Mouse (Mus musculus): ENCODE data around the gene Heatr3. TPM values are rescaled to one million over a fixed set of nuclear protein-coding genes. Genes with fewer than 3 reads are reported as not detected.
A peak's percentile ranks its signal among the peaks of the same experiment; 100 is the strongest.

Heatr3 gene
- 45.7 and 48.5 TPM in 2 replicates for polyA plus RNA-seq (2016; fragmentation: Nextera tagmentation; extraction: Ambion mirVana)

GRCm38 (mm10) chr8:88137748-88138484, at the start of gene Heatr3:
Gene Heatr3, plus strand, starts transcription at chr8:88137855.
- H3K36me3 ChIP-seq = peaks cover 46% of the 10 kb centered on the region

GRCm38 (mm10) chr8:88088006-88088405, 49.6 kb upstream of the Heatr3 start:
- H3K4me3 ChIP-seq = no peak overlapping the region
- H3K4me1 ChIP-seq = no peaks in the 10 kb centered on the region
- no peak for ATAC-seq (ENCODE audit: low FRiP score)
- H3K27ac ChIP-seq = no peak overlapping the region
- no peaks in the 10 kb centered on the region for H3K36me3 ChIP-seq
- H3K27me3 ChIP-seq = no peaks in the 10 kb centered on the region; the same call in 1 of the 2 replicates
- no peak overlapping the region for H3K9ac ChIP-seq
- no peaks in the 10 kb centered on the region for H3K9me3 ChIP-seq (replicated peaks)
- H3K4me2 ChIP-seq (replicated peaks) = no peak overlapping the region

More at GRCm38 (mm10) chr8:88137748-88138484, at the start of gene Heatr3:
- peak within 1 kb of the TSS; percentile 79 for H3K4me2 ChIP-seq (replicated peaks)
- peaks cover 13% of the 10 kb centered on the region for H3K4me1 ChIP-seq
- peak within 1 kb of the TSS; percentile 88 for H3K9ac ChIP-seq
- no peaks in the 10 kb centered on the region for H3K27me3 ChIP-seq
- no peaks in the 10 kb centered on the region for H3K9me3 ChIP-seq (replicated peaks)
- H3K4me3 ChIP-seq = peak within 1 kb of the TSS; percentile 88
- WGBS = under 1% methylated on average over 79 of the region's 79 CpGs
- peak; percentile 98 for ATAC-seq (ENCODE audit: low FRiP score)
- H3K27ac ChIP-seq = peak within 1 kb of the TSS; percentile 94

GRCm38 (mm10) chr8:88091661-88092060, 46.0 kb upstream of the Heatr3 start:
- no peak for ATAC-seq (ENCODE audit: low FRiP score)
- 80% methylated on average over 2 of the region's 2 CpGs for WGBS

GRCm38 (mm10) chr8:88093367-88093766, 44.3 kb upstream of the Heatr3 start:
- Histone ChIP-seq H3K4me1 (no peaks in the 10 kb centered on the region), H3K9ac (no peak overlapping the region), H3K4me3 (no peak overlapping the region), H3K36me3 (no peaks in the 10 kb centered on the region), H3K27ac (no peak overlapping the region), H3K9me3 (replicated peaks) (no peaks in the 10 kb centered on the region), H3K4me2 (replicated peaks) (no peak overlapping the region), H3K27me3 (no peaks in the 10 kb centered on the region)
- ATAC-seq (ENCODE audit: low FRiP score) = no peak
- WGBS = 59% methylated on average over 4 of the region's 4 CpGs

More at GRCm38 (mm10) chr8:88091661-88092060, 46.0 kb upstream of the Heatr3 start:
- no peaks in the 10 kb centered on the region for H3K9me3 ChIP-seq (replicated peaks)
- H3K27me3 ChIP-seq = no peaks in the 10 kb centered on the region; the same call in 1 of the 2 replicates
- no peaks in the 10 kb centered on the region for H3K4me1 ChIP-seq
- no peak overlapping the region for H3K4me2 ChIP-seq (replicated peaks)
- no peaks in the 10 kb centered on the region for H3K36me3 ChIP-seq
- no peak overlapping the region for H3K4me3 ChIP-seq
- no peak overlapping the region for H3K9ac ChIP-seq
- no peak overlapping the region for H3K27ac ChIP-seq

- no peak overlapping the region for H3K27ac ChIP-seq
- H3K4me2 ChIP-seq (replicated peaks) = no peak overlapping the region
- no peaks in the 10 kb centered on the region for H3K4me1 ChIP-seq
- H3K9me3 ChIP-seq (replicated peaks) = no peaks in the 10 kb centered on the region
- ATAC-seq (ENCODE audit: low FRiP score) = no peak
- no peak overlapping the region for H3K9ac ChIP-seq
- no peak overlapping the region for H3K4me3 ChIP-seq
- H3K27me3 ChIP-seq = no peaks in the 10 kb centered on the region
- WGBS = 84% methylated on average over 4 of the region's 4 CpGs
- H3K36me3 ChIP-seq = no peaks in the 10 kb centered on the region
Measured at GRCm38 (mm10) chr8:88098856-88099255, 38.8 kb upstream of the Heatr3 start.

- Histone ChIP-seq H3K4me1 (no peaks in the 10 kb centered on the region), H3K9me3 (replicated peaks) (no peaks in the 10 kb centered on the region), H3K36me3 (no peaks in the 10 kb centered on the region), H3K9ac (no peak overlapping the region), H3K27ac (no peak overlapping the region), H3K4me2 (replicated peaks) (no peak overlapping the region), H3K27me3 (no peaks in the 10 kb centered on the region), H3K4me3 (no peak overlapping the region)
- no peak for ATAC-seq (ENCODE audit: low FRiP score)
- WGBS = 0% methylated on average over 1 of the region's 1 CpGs
Measured at GRCm38 (mm10) chr8:88099526-88099925, 38.1 kb upstream of the Heatr3 start.

GRCm38 (mm10) chr8:88109241-88109640, 28.4 kb upstream of the Heatr3 start:
- Histone ChIP-seq H3K4me1 (no peaks in the 10 kb centered on the region), H3K27ac (no peak overlapping the region), H3K9ac (no peak overlapping the region), H3K9me3 (replicated peaks) (no peaks in the 10 kb centered on the region), H3K27me3 (no peaks in the 10 kb centered on the region), H3K4me2 (replicated peaks) (no peak overlapping the region), H3K4me3 (no peak overlapping the region), H3K36me3 (no peaks in the 10 kb centered on the region)
- WGBS = 94% methylated on average over 4 of the region's 4 CpGs
- no peak for ATAC-seq (ENCODE audit: low FRiP score)

- H3K9ac ChIP-seq = peak within 1 kb of the TSS; percentile 91
- H3K27me3 ChIP-seq = no peaks in the 10 kb centered on the region
- peak; percentile 99 for ATAC-seq (ENCODE audit: low FRiP score)
- H3K4me3 ChIP-seq = peak within 1 kb of the TSS; percentile 89
- peak within 1 kb of the TSS; percentile 82 for H3K27ac ChIP-seq
- H3K9me3 ChIP-seq (replicated peaks) = no peaks in the 10 kb centered on the region
- WGBS = under 1% methylated on average over 49 of the region's 49 CpGs
- peaks cover 14% of the 10 kb centered on the region; the same call in 1 of the 2 replicates for H3K36me3 ChIP-seq
- peak within 1 kb of the TSS; percentile 73 for H3K4me2 ChIP-seq (replicated peaks)
- H3K4me1 ChIP-seq = peaks cover 9% of the 10 kb centered on the region
Measured at GRCm38 (mm10) chr8:88118456-88119036, 19.1 kb upstream of the Heatr3 start, which contains the start of gene Cnep1r1. Gene Cnep1r1, plus strand, starts transcription at chr8:88118769.

GRCm38 (mm10) chr8:88119076-88119475, 18.6 kb upstream of the Heatr3 start:
- peaks cover 15% of the 10 kb centered on the region for H3K36me3 ChIP-seq
- H3K27ac ChIP-seq = peak overlapping the region; percentile 82
- 4% methylated on average over 11 of the region's 11 CpGs for WGBS

GRCm38 (mm10) chr8:88124850-88125249, 12.8 kb upstream of the Heatr3 start:
- Histone ChIP-seq H3K36me3 (peaks cover 48% of the 10 kb centered on the region), H3K9ac (no peak overlapping the region)
- no peak for ATAC-seq (ENCODE audit: low FRiP score)

More at GRCm38 (mm10) chr8:88119076-88119475, 18.6 kb upstream of the Heatr3 start:
- peak overlapping the region; percentile 91 for H3K9ac ChIP-seq
- H3K4me2 ChIP-seq (replicated peaks) = peak overlapping the region; percentile 73
- H3K9me3 ChIP-seq (replicated peaks) = no peaks in the 10 kb centered on the region
- H3K4me1 ChIP-seq = peaks cover 9% of the 10 kb centered on the region
- H3K27me3 ChIP-seq = no peaks in the 10 kb centered on the region
- H3K4me3 ChIP-seq = peak overlapping the region; percentile 89
- no peak for ATAC-seq (ENCODE audit: low FRiP score)

GRCm38 (mm10) chr8:88129397-88129796, 8.3 kb upstream of the Heatr3 start:
- Histone ChIP-seq H3K27ac (no peak overlapping the region), H3K27me3 (no peaks in the 10 kb centered on the region), H3K4me2 (replicated peaks) (no peak overlapping the region), H3K9ac (no peak overlapping the region), H3K4me3 (no peak overlapping the region), H3K36me3 (peaks cover 63% of the 10 kb centered on the region), H3K9me3 (replicated peaks) (no peaks in the 10 kb centered on the region), H3K4me1 (no peaks in the 10 kb centered on the region)
- 83% methylated on average over 4 of the region's 4 CpGs for whole genome bisulfite sequencing
- ATAC-seq (ENCODE audit: low FRiP score) = no peak

More at GRCm38 (mm10) chr8:88124850-88125249, 12.8 kb upstream of the Heatr3 start:
- no peak overlapping the region for H3K4me3 ChIP-seq
- H3K27me3 ChIP-seq = no peaks in the 10 kb centered on the region
- WGBS = 95% methylated on average over 2 of the region's 2 CpGs
- peaks cover 3% of the 10 kb centered on the region; the same call in 1 of the 2 replicates for H3K4me1 ChIP-seq
- no peak overlapping the region for H3K4me2 ChIP-seq (replicated peaks)
- H3K9me3 ChIP-seq (replicated peaks) = no peaks in the 10 kb centered on the region
- H3K27ac ChIP-seq = no peak overlapping the region

GRCm38 (mm10) chr8:88130754-88131317, 6.8 kb upstream of the Heatr3 start:
- no peaks in the 10 kb centered on the region for H3K4me1 ChIP-seq
- no peak overlapping the region for H3K9ac ChIP-seq
- H3K4me3 ChIP-seq = no peak overlapping the region
- H3K4me2 ChIP-seq (replicated peaks) = no peak overlapping the region
- peaks cover 64% of the 10 kb centered on the region for H3K36me3 ChIP-seq
- ATAC-seq (ENCODE audit: low FRiP score) = no peak
- WGBS = 72% methylated on average over 7 of the region's 7 CpGs
- H3K27me3 ChIP-seq = no peaks in the 10 kb centered on the region
- H3K9me3 ChIP-seq (replicated peaks) = no peaks in the 10 kb centered on the region
- no peak overlapping the region for H3K27ac ChIP-seq
